Mouse (Mus musculus): ENCODE measurements around the gene Paqr7. TPM values are rescaled to one million over a fixed set of nuclear protein-coding genes. Genes with fewer than 3 reads are reported as not detected.

The Paqr7 gene
- total RNA-seq, 2 experiments from 2014 or later: 50.0 to 51.9 TPM

Small RNAs within 50 kb of the gene (microRNA-seq; reads per million reads assigned to microRNA genes)
- 0.45 to 0.78 reads per million in 2 experiments for gene Gm23634

Other genes starting within 250 kb of the Paqr7 start
- not detected for gene Gm30191, start 249.8 kb upstream of the Paqr7 start, total RNA-seq (2021)
- 1 to 10 TPM; 2.6 to 3.5 TPM for gene Grrp1, start 242.6 kb upstream of the Paqr7 start, total RNA-seq (2021)
- gene Pdik1l, start 208.8 kb upstream of the Paqr7 start, total RNA-seq (2021): 10 to 100 TPM; 18.6 to 24.4 TPM
- gene Trim63, start 181.6 kb upstream of the Paqr7 start, total RNA-seq (2021): under 1 TPM; 0.25 to 0.71 TPM
- gene Slc30a2, start 153.5 kb upstream of the Paqr7 start, total RNA-seq (2021): not detected
- 10 to 100 TPM; 26.2 to 27.5 TPM for gene Extl1, start 112.8 kb upstream of the Paqr7 start, total RNA-seq (2021)
- gene Pafah2, start 100.4 kb upstream of the Paqr7 start, total RNA-seq (2021): 10 to 100 TPM; 11.5 to 13.1 TPM
- 1,000 to 10,000 TPM; 1,050 to 1,137 TPM for gene Stmn1, start 28.4 kb upstream of the Paqr7 start, total RNA-seq (2021)
- under 1 TPM; 0.48 to 0.78 TPM for gene Aunip, start 14.3 kb downstream of the Paqr7 start, total RNA-seq (2021)
- gene Mtfr1l, start 38.7 kb downstream of the Paqr7 start, total RNA-seq (2021): 10 to 100 TPM; 82.0 to 86.7 TPM
- 10 to 100 TPM; 16.9 TPM for gene Selenon, start 55.5 kb downstream of the Paqr7 start, total RNA-seq (2021)
- 10 to 100 TPM; 14.2 to 16.3 TPM for gene Man1c1, start 207.6 kb downstream of the Paqr7 start, total RNA-seq (2021)

Measured in layer of hippocampus, postnatal 10 days (tissue).